Mouse (Mus musculus) spleen, adult 2 months (tissue): ENCODE measurements around the gene Jarid2.

Source experiments
- CTCF ChIP-seq: fragments of 200-500 bp; IDR thresholded peaks from 2 replicates; pipeline ENCODE4 v1.5.1; 2011; ENCODE audit warnings: mild to moderate bottlenecking, inconsistent platforms; ENCODE audit not compliant: insufficient read depth, insufficient read length, insufficient replicate concordance; ENCODE audit errors: extremely low read depth
- POLR2A ChIP-seq: fragments of 200-500 bp; IDR thresholded peaks from 2 replicates; pipeline ENCODE4 v1.6.1; 2011; ENCODE audit warnings: low read depth, low read length, inconsistent platforms

DNA sequence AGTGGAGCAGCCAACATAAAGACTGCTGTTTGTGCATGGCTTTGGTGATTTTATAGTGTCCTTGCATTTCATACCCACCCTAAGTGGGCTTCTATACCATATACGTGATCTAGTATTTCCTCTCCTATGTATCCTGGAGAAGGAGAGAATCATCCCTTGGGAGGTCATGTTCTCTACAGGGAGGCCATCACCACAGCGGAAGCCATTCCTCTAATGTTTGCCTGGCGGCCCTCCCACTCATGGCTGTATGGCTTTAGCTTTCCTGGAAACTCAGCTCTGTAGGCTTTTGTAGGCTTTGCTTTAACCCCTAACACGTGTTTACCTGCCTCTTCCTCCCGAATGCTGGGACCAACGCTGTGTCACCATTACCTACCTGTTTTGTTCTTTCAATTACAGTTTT lies 108.2 kb downstream of the Jarid2 start:
- TF ChIP-seq CTCF (no peak), POLR2A (no peak)
